Mouse (Mus musculus): ENCODE data around the gene Nckap1. TPM values are rescaled to one million over a fixed set of nuclear protein-coding genes. Genes with fewer than 3 reads are reported as not detected.

Gene Nckap1
- polyA plus RNA-seq (2012; ENCODE audit: low replicate concordance) = 6.9 and 9.4 TPM in 2 replicates

GRCm38 (mm10) chr2:80581043-80581711 is at the start of gene Nckap1:
TSS of gene Nckap1 (minus strand) at chr2:80581380.

GRCm38 (mm10) chr2:80616854-80617737 is 35.9 kb upstream of the Nckap1 start, which contains the start of the genes Dusp19 and Nup35:
TSS of gene Dusp19 (plus strand) at chr2:80617045.
TSS of gene Nup35 (plus strand) at chr2:80617236.

Other genes with a start within 250 kb of the Nckap1 start
- gene Frzb, start 133.8 kb downstream of the Nckap1 start, polyA plus RNA-seq (2012; ENCODE audit: low replicate concordance) = 0.35 and 3.5 TPM in 2 replicates
- gene Dusp19, start 35.7 kb upstream of the Nckap1 start, polyA plus RNA-seq (2012; ENCODE audit: low replicate concordance) = 0.18 and 0.77 TPM in 2 replicates
- 1.1 TPM in 1 of 2 replicates, not detected in the other for gene Nup35, start 35.9 kb upstream of the Nckap1 start, polyA plus RNA-seq (2012; ENCODE audit: low replicate concordance)